Mouse (Mus musculus): Measurements from ENCODE around the gene Pdzd7.

The Pdzd7 gene

GRCm38 (mm10) chr19:45012636-45013035 lies 32.9 kb downstream of the Pdzd7 start:
- in situ Hi-C loops (cut with MseI, MboI): no loop called here

- in situ Hi-C loops (cut with MseI, MboI): no loop called here
Observed at GRCm38 (mm10) chr19:45012219-45012618, 33.3 kb downstream of the Pdzd7 start.

GRCm38 (mm10) chr19:45010646-45011045 lies 34.9 kb downstream of the Pdzd7 start:
- in situ Hi-C loops (cut with MseI, MboI): no loop called here

- in situ Hi-C loops (cut with MseI, MboI): no loop called here
Observed at GRCm38 (mm10) chr19:45007425-45008191, 37.9 kb downstream of the Pdzd7 start.

- in situ Hi-C loops (cut with MseI, MboI): no loop called here
Observed at GRCm38 (mm10) chr19:45007021-45007420, 38.5 kb downstream of the Pdzd7 start.

GRCm38 (mm10) chr19:45005957-45006712 lies 39.4 kb downstream of the Pdzd7 start, which contains the start of gene Mrpl43:
Mrpl43 (minus strand) TSS chr19:45006442.
- in situ Hi-C loops (cut with MseI, MboI): no loop called here

GRCm38 (mm10) chr19:45005444-45005843 lies 40.1 kb downstream of the Pdzd7 start, which contains the start of gene Twnk:
Twnk (plus strand) TSS chr19:45005663.
- in situ Hi-C loops (cut with MseI, MboI): no loop called here

- in situ Hi-C loops (cut with MseI, MboI): no loop called here
Observed at GRCm38 (mm10) chr19:45003740-45004516, 41.6 kb downstream of the Pdzd7 start.

GRCm38 (mm10) chr19:45002301-45002700 lies 43.2 kb downstream of the Pdzd7 start:
- in situ Hi-C loops (cut with MseI, MboI): no loop called here

- in situ Hi-C loops (cut with MseI, MboI): no loop called here
Observed at GRCm38 (mm10) chr19:44999647-45000046, 45.9 kb downstream of the Pdzd7 start.

GRCm38 (mm10) chr19:44997786-44998185 lies 47.7 kb downstream of the Pdzd7 start:
- in situ Hi-C loops (cut with MseI, MboI): no loop called here

GRCm38 (mm10) chr19:44992712-44993111 lies 52.8 kb downstream of the Pdzd7 start:
- in situ Hi-C loops (cut with MseI, MboI): no loop called here

- in situ Hi-C loops (cut with MseI, MboI): no loop called here
Observed at GRCm38 (mm10) chr19:44992246-44992645, 53.3 kb downstream of the Pdzd7 start.

GRCm38 (mm10) chr19:44991031-44991430 lies 54.5 kb downstream of the Pdzd7 start:
- in situ Hi-C loops (cut with MseI, MboI): no loop called here

- in situ Hi-C loops (cut with MseI, MboI): no loop called here
Observed at GRCm38 (mm10) chr19:44989567-44990495, 55.7 kb downstream of the Pdzd7 start.

- in situ Hi-C loops (cut with MseI, MboI): no loop called here
Observed at GRCm38 (mm10) chr19:44988831-44989566, 56.5 kb downstream of the Pdzd7 start, which contains the start of gene Sema4g. Sema4g (plus strand) TSS chr19:44989101.

GRCm38 (mm10) chr19:44988321-44988720 lies 57.2 kb downstream of the Pdzd7 start:
- in situ Hi-C loops (cut with MseI, MboI): no loop called here

- in situ Hi-C loops (cut with MseI, MboI): no loop called here
Observed at GRCm38 (mm10) chr19:44987851-44988250, 57.7 kb downstream of the Pdzd7 start.

GRCm38 (mm10) chr19:44987004-44987403 lies 58.5 kb downstream of the Pdzd7 start:
- in situ Hi-C loops (cut with MseI, MboI): no loop called here

All from mouse trophoblast stem cell (cell line).